Mouse (Mus musculus): Measurements from ENCODE around the gene Gm10392. TPM values are rescaled to one million over a fixed set of nuclear protein-coding genes. Genes with fewer than 3 reads are reported as not detected.

The Gm10392 gene
- polyA plus RNA-seq, 1 experiment from 2014 or later: 0.28 TPM

- DNase-seq: no peak
- TF ChIP-seq EP300 (IDR thresholded peaks at IDR 0.05; ENCODE audit: low read depth): no peak
- TF ChIP-seq CTCF (IDR thresholded peaks at IDR 0.05; ENCODE audit: low read depth): no peak
- 84% methylated on average over 5 of the region's 5 CpGs for WGBS (ENCODE audit: insufficient replicate concordance)
- Histone ChIP-seq H3K36me3 (replicated peaks; ENCODE audit: insufficient read depth, low read length) (peaks cover 8% of the 10 kb centered on the region; the same call in 1 of the 2 replicates), H3K27ac (ENCODE audit: low read depth) (no peak overlapping the region), H3K9me3 (ENCODE audit: low read length) (no peaks in the 10 kb centered on the region), H3K9ac (replicated peaks) (no peak overlapping the region), H3K27me3 (ENCODE audit: insufficient read depth, low read length) (peaks cover 11% of the 10 kb centered on the region), H3K4me2 (ENCODE audit: low read depth, low read length) (no peak overlapping the region), H3K4me3 (ENCODE audit: low read depth, low read length) (no peak overlapping the region), H3K4me1 (ENCODE audit: insufficient read depth) (peaks cover 35% of the 10 kb centered on the region)
- ATAC-seq: no peak
Observed at GRCm38 (mm10) chr11:77511336-77511735, 7.7 kb downstream of the Gm10392 start.

- ATAC-seq (peak; percentile 73), DNase-seq (peak; percentile 89)
- Histone ChIP-seq H3K27me3 (ENCODE audit: insufficient read depth, low read length) (no peaks in the 10 kb centered on the region), H3K4me1 (ENCODE audit: insufficient read depth) (peaks cover 13% of the 10 kb centered on the region), H3K36me3 (replicated peaks; ENCODE audit: insufficient read depth, low read length) (peaks cover 30% of the 10 kb centered on the region), H3K27ac (ENCODE audit: low read depth) (no peak overlapping the region), H3K9ac (replicated peaks) (peak overlapping the region; percentile 28; the same call in 1 of the 2 replicates), H3K4me3 (ENCODE audit: low read depth, low read length) (peak overlapping the region; percentile 24), H3K4me2 (ENCODE audit: low read depth, low read length) (peak overlapping the region; percentile 72), H3K9me3 (ENCODE audit: low read length) (no peaks in the 10 kb centered on the region)
- WGBS (ENCODE audit: insufficient replicate concordance): 20% methylated on average over 49 of the region's 49 CpGs
- TF ChIP-seq CTCF (IDR thresholded peaks at IDR 0.05; ENCODE audit: low read depth) (peak; percentile 95), EP300 (IDR thresholded peaks at IDR 0.05; ENCODE audit: low read depth) (no peak)
Observed at GRCm38 (mm10) chr11:77508068-77509021, 10.7 kb downstream of the Gm10392 start.

- no peak overlapping the region for H3K4me3 ChIP-seq (ENCODE audit: low read depth, low read length)
- H3K27ac ChIP-seq (ENCODE audit: low read depth): no peak overlapping the region
- no peak overlapping the region for H3K9ac ChIP-seq (replicated peaks)
- peaks cover 37% of the 10 kb centered on the region for H3K36me3 ChIP-seq (replicated peaks; ENCODE audit: insufficient read depth, low read length)
- no peak overlapping the region for H3K4me2 ChIP-seq (ENCODE audit: low read depth, low read length)
- TF ChIP-seq EP300 (IDR thresholded peaks at IDR 0.05; ENCODE audit: low read depth) (no peak), CTCF (IDR thresholded peaks at IDR 0.05; ENCODE audit: low read depth) (no peak)
- no peaks in the 10 kb centered on the region for H3K27me3 ChIP-seq (ENCODE audit: insufficient read depth, low read length)
- H3K4me1 ChIP-seq (ENCODE audit: insufficient read depth): peaks cover 9% of the 10 kb centered on the region
- DNase-seq: no peak
- ATAC-seq: no peak
- no peaks in the 10 kb centered on the region for H3K9me3 ChIP-seq (ENCODE audit: low read length)
- 67% methylated on average over 4 of the region's 4 CpGs for WGBS (ENCODE audit: insufficient replicate concordance)
Observed at GRCm38 (mm10) chr11:77507426-77507825, 11.6 kb downstream of the Gm10392 start.

GRCm38 (mm10) chr11:77506941-77507340 lies 12.1 kb downstream of the Gm10392 start:
- Histone ChIP-seq H3K9me3 (ENCODE audit: low read length) (no peaks in the 10 kb centered on the region), H3K27me3 (ENCODE audit: insufficient read depth, low read length) (no peaks in the 10 kb centered on the region), H3K4me1 (ENCODE audit: insufficient read depth) (peaks cover 5% of the 10 kb centered on the region), H3K27ac (ENCODE audit: low read depth) (no peak overlapping the region), H3K9ac (replicated peaks) (no peak overlapping the region), H3K36me3 (replicated peaks; ENCODE audit: insufficient read depth, low read length) (peaks cover 40% of the 10 kb centered on the region), H3K4me2 (ENCODE audit: low read depth, low read length) (no peak overlapping the region), H3K4me3 (ENCODE audit: low read depth, low read length) (no peak overlapping the region)
- 75% methylated on average over 6 of the region's 6 CpGs for WGBS (ENCODE audit: insufficient replicate concordance)
- no peak for ATAC-seq
- no peak for DNase-seq
- TF ChIP-seq EP300 (IDR thresholded peaks at IDR 0.05; ENCODE audit: low read depth) (no peak), CTCF (IDR thresholded peaks at IDR 0.05; ENCODE audit: low read depth) (no peak)

- WGBS (ENCODE audit: insufficient replicate concordance): 77% methylated on average over 14 of the region's 14 CpGs
- Histone ChIP-seq H3K4me3 (ENCODE audit: low read depth, low read length) (no peak overlapping the region), H3K27me3 (ENCODE audit: insufficient read depth, low read length) (no peaks in the 10 kb centered on the region), H3K4me1 (ENCODE audit: insufficient read depth) (peaks cover 5% of the 10 kb centered on the region), H3K9ac (replicated peaks) (no peak overlapping the region), H3K9me3 (ENCODE audit: low read length) (no peaks in the 10 kb centered on the region), H3K36me3 (replicated peaks; ENCODE audit: insufficient read depth, low read length) (peaks cover 40% of the 10 kb centered on the region), H3K27ac (ENCODE audit: low read depth) (no peak overlapping the region), H3K4me2 (ENCODE audit: low read depth, low read length) (no peak overlapping the region)
- DNase-seq: peak; percentile 15
- no peak for ATAC-seq
- TF ChIP-seq CTCF (IDR thresholded peaks at IDR 0.05; ENCODE audit: low read depth) (no peak), EP300 (IDR thresholded peaks at IDR 0.05; ENCODE audit: low read depth) (no peak)
Observed at GRCm38 (mm10) chr11:77506273-77506672, 12.7 kb downstream of the Gm10392 start.

GRCm38 (mm10) chr11:77505291-77505980 lies 13.6 kb downstream of the Gm10392 start:
- Histone ChIP-seq H3K4me3 (ENCODE audit: low read depth, low read length) (no peak overlapping the region), H3K9me3 (ENCODE audit: low read length) (no peaks in the 10 kb centered on the region), H3K4me1 (ENCODE audit: insufficient read depth) (peaks cover 5% of the 10 kb centered on the region), H3K27me3 (ENCODE audit: insufficient read depth, low read length) (no peaks in the 10 kb centered on the region), H3K4me2 (ENCODE audit: low read depth, low read length) (no peak overlapping the region), H3K27ac (ENCODE audit: low read depth) (no peak overlapping the region), H3K36me3 (replicated peaks; ENCODE audit: insufficient read depth, low read length) (peaks cover 46% of the 10 kb centered on the region), H3K9ac (replicated peaks) (no peak overlapping the region)
- no peak for ATAC-seq
- no peak for TF ChIP-seq EP300 (IDR thresholded peaks at IDR 0.05; ENCODE audit: low read depth)
- no peak for TF ChIP-seq CTCF (IDR thresholded peaks at IDR 0.05; ENCODE audit: low read depth)
- DNase-seq: no peak
- 84% methylated on average over 22 of the region's 22 CpGs for whole genome bisulfite sequencing (ENCODE audit: insufficient replicate concordance)
